Mouse (Mus musculus) CH12.LX (cell line): Measurements from ENCODE around the gene Rasgrf2. TPM values are rescaled to one million over a fixed set of nuclear protein-coding genes. Genes with fewer than 3 reads are reported as not detected.

Experiments used
- DNase-seq: peaks from one replicate; pipeline ENCODE4 v3.0.0-alpha.2; 2013; ENCODE audit errors: extremely low read depth
- H3K27ac ChIP-seq: 2 replicates; pipeline ENCODE4 v1.5.1; 2012; ENCODE audit warnings: low read depth, mild to moderate bottlenecking, control low read depth, moderate library complexity; ENCODE audit not compliant: insufficient read depth
- H3K27me3 ChIP-seq: replicated peaks from 2 replicates; pipeline ENCODE3; 2012; ENCODE audit warnings: inconsistent platforms
- H3K36me3 ChIP-seq, 2 experiments: replicated peaks in 1 of 2; 2 replicates each; pipeline versions ENCODE3 to v1.6.1; 2012; ENCODE audit warnings: inconsistent platforms in 1 of 2, low read length in 1 of 2, mild to moderate bottlenecking in 1 of 2, mixed read lengths in 1 of 2, moderate library complexity in 1 of 2; ENCODE audit not compliant: control insufficient read depth in 1 of 2, insufficient read depth in 1 of 2
- H3K4me1 ChIP-seq, 2 experiments: 2 replicates each; pipeline ENCODE4 v1.6.1; 2012; ENCODE audit warnings: inconsistent platforms in 1 of 2, moderate library complexity in 1 of 2; ENCODE audit not compliant: insufficient read depth in 2 of 2, control insufficient read depth in 1 of 2
- H3K4me2 ChIP-seq: 2 replicates; pipeline ENCODE4 v1.6.1; 2012; ENCODE audit warnings: low read depth, mild to moderate bottlenecking, control low read depth; ENCODE audit not compliant: poor library complexity, insufficient read depth, severe bottlenecking
- H3K4me3 ChIP-seq, 3 experiments: fragments of 150-350 bp in 1 of 3; sonication (generic) in 1 of 3; replicated peaks in 1 of 3; 2 replicates each; pipeline versions ENCODE3 to v1.5.1; 2011 to 2012; ENCODE audit warnings: low read depth in 2 of 3, low read length in 2 of 3, mild to moderate bottlenecking in 2 of 3, moderate library complexity in 2 of 3, control low read depth in 1 of 3, improper control_type of control experiment in 1 of 3, inconsistent platforms in 1 of 3, mixed read lengths in 1 of 3; ENCODE audit not compliant: poor library complexity in 1 of 3
- H3K79me2 ChIP-seq: replicated peaks from 2 replicates; pipeline ENCODE4 v1.6.1; 2012; ENCODE audit warnings: mild to moderate bottlenecking, moderate library complexity; ENCODE audit not compliant: control insufficient read depth, poor library complexity, insufficient read depth, severe bottlenecking; ENCODE audit errors: extremely low read depth
- H3K9ac ChIP-seq: 2 replicates; pipeline ENCODE4 v1.6.1; 2012; ENCODE audit warnings: low read depth, mild to moderate bottlenecking, control low read depth, moderate library complexity; ENCODE audit not compliant: insufficient read depth
- H3K9me3 ChIP-seq: replicated peaks from 2 replicates; pipeline ENCODE3; 2012; ENCODE audit warnings: low read length, inconsistent platforms, mixed read lengths
- BHLHE40 ChIP-seq: IDR thresholded peaks from 2 replicates; pipeline ENCODE4 v1.6.1; 2011; ENCODE audit warnings: mild to moderate bottlenecking, low read depth, low read length, improper control_type of control experiment
- CHD2 ChIP-seq: IDR thresholded peaks from 2 replicates; pipeline ENCODE4 v1.6.1; 2011; ENCODE audit warnings: low read length, improper control_type of control experiment
- CTCF ChIP-seq, 2 experiments: IDR thresholded peaks in 1 of 2; conservative IDR thresholded peaks in 1 of 2; 2 replicates each; pipeline ENCODE4 v1.5.1; 2011 to 2012; ENCODE audit warnings: low read depth in 2 of 2, low read length in 2 of 2, improper control_type of control experiment in 1 of 2, inconsistent platforms in 1 of 2, mild to moderate bottlenecking in 1 of 2, moderate library complexity in 1 of 2
- EP300 ChIP-seq: IDR thresholded peaks from 2 replicates; pipeline ENCODE4 v1.6.1; 2011; ENCODE audit warnings: low read length, improper control_type of control experiment
- ETS1 ChIP-seq: conservative IDR thresholded peaks from 2 replicates; pipeline ENCODE4 v1.6.1; 2012; ENCODE audit warnings: low read depth, mild to moderate bottlenecking, inconsistent platforms, low read length, improper control_type of control experiment, moderate library complexity
- GABPA ChIP-seq: IDR thresholded peaks from 2 replicates; pipeline ENCODE4 v1.6.1; 2012; ENCODE audit warnings: low read depth, low read length, improper control_type of control experiment, inconsistent platforms; ENCODE audit not compliant: insufficient replicate concordance
- MAFK ChIP-seq: IDR thresholded peaks from 2 replicates; pipeline ENCODE4 v1.6.1; 2011; ENCODE audit warnings: low read length, improper control_type of control experiment; ENCODE audit not compliant: insufficient replicate concordance
- MAZ ChIP-seq: IDR thresholded peaks from 2 replicates; pipeline ENCODE4 v1.6.1; 2012; ENCODE audit warnings: low read depth, mild to moderate bottlenecking, inconsistent platforms, low read length, improper control_type of control experiment, moderate library complexity
- MEF2A ChIP-seq: IDR thresholded peaks from 2 replicates; pipeline ENCODE4 v1.6.1; 2014; ENCODE audit warnings: low read depth, mild to moderate bottlenecking, inconsistent platforms, low read length, improper control_type of control experiment, borderline replicate concordance
- MYC ChIP-seq: IDR thresholded peaks from 2 replicates; pipeline ENCODE4 v1.6.1; 2011; ENCODE audit warnings: low read depth, mild to moderate bottlenecking, improper control_type of control experiment, low read length
- PAX5 ChIP-seq: IDR thresholded peaks from 2 replicates; pipeline ENCODE4 v1.6.1; 2012; ENCODE audit warnings: low read length, inconsistent platforms, mixed read lengths
- POLR2A ChIP-seq: IDR thresholded peaks from 2 replicates; pipeline ENCODE4 v1.6.1; 2011; ENCODE audit warnings: low read depth, mild to moderate bottlenecking, improper control_type of control experiment, low read length
- RAD21 ChIP-seq: IDR thresholded peaks from 2 replicates; pipeline ENCODE4 v1.6.1; 2011; ENCODE audit warnings: low read depth, mild to moderate bottlenecking, low read length, improper control_type of control experiment, moderate library complexity
- RCOR1 ChIP-seq: conservative IDR thresholded peaks from 2 replicates; pipeline ENCODE4 v1.6.1; 2012; ENCODE audit warnings: low read depth, mild to moderate bottlenecking, inconsistent platforms, low read length, improper control_type of control experiment
- SIN3A ChIP-seq: IDR thresholded peaks from 2 replicates; pipeline ENCODE4 v1.6.1; 2012; ENCODE audit warnings: low read length, improper control_type of control experiment, inconsistent platforms
- SMC3 ChIP-seq: IDR thresholded peaks from 2 replicates; pipeline ENCODE4 v1.6.1; 2011; ENCODE audit warnings: low read depth, low read length, improper control_type of control experiment
- TCF12 ChIP-seq: IDR thresholded peaks from 2 replicates; pipeline ENCODE4 v1.6.1; 2014; ENCODE audit warnings: low read depth, mild to moderate bottlenecking, inconsistent platforms, low read length, improper control_type of control experiment
- UBTF ChIP-seq: IDR thresholded peaks from 2 replicates; pipeline ENCODE4 v1.6.1; 2012; ENCODE audit warnings: low read depth, mild to moderate bottlenecking, inconsistent platforms, low read length, improper control_type of control experiment, moderate library complexity
- ZKSCAN1 ChIP-seq: IDR thresholded peaks from 2 replicates; pipeline ENCODE4 v1.6.1; 2012; ENCODE audit warnings: low read depth, inconsistent platforms, low read length, improper control_type of control experiment, borderline replicate concordance
- ZMIZ1 ChIP-seq: IDR thresholded peaks from 2 replicates; pipeline ENCODE4 v1.6.1; 2012; ENCODE audit warnings: low read depth, mild to moderate bottlenecking, inconsistent platforms, low read length, improper control_type of control experiment
- dilution Hi-C: fragments of 300-500 bp; cut with MboI; formaldehyde crosslinking; loops from 2 replicates; pipeline ENCODE4 v1.14.3; 2020; ENCODE audit warnings: low sequenced_read_pairs; ENCODE audit not compliant: extremely low pct_unique_long_range_greater_than_20kb, extremely low pct_ligation_motif_present
- in situ Hi-C: fragments of 300-500 bp; cut with MboI; formaldehyde crosslinking; loops from 3 replicates; pipeline ENCODE4 v1.14.3; 2019; ENCODE audit warnings: low sequenced_read_pairs, low pct_ligation_motif_present, low pct_unique_long_range_greater_than_20kb, mixed read lengths
- polyA plus RNA-seq: library from polyadenylated mRNA; unstranded; fragments of >175 nt; gene quantifications from 2 replicates; pipeline ENCODE4 v1.2.1, GENCODE M21; 2012; ENCODE audit warnings: low read depth; ENCODE audit not compliant: insufficient read length
- total RNA-seq, 2 experiments: library from RNA; depleted of rRNA; stranded (reverse); fragments of 300-350 nt in 1 of 2; fragments of >200 nt in 1 of 2; gene quantifications; 2 replicates each; pipeline ENCODE4 v1.2.3; 2012 to 2014

Rasgrf2 gene
- total and polyA plus RNA-seq, 3 experiments, result 2.6 to 5.0 (median 4.7) TPM

- TF ChIP-seq MAZ (no peak), PAX5 (no peak), SMC3 (0 out of 2 replicates have a peak, but pooled peaks have one; percentile 7), MAFK (no peak), MEF2A (no peak), TCF12 (no peak), MYC (no peak), GABPA (no peak), CHD2 (no peak), EP300 (no peak), BHLHE40 (no peak), CTCF (conservative IDR thresholded peaks at IDR 0.05 in 1 of 2, IDR thresholded peaks at IDR 0.05 in 1 of 2; ENCODE audit: low read depth in 2 of 2, low read length in 2 of 2) (peak; percentile 67 to 73), RAD21 (peak; percentile 25)
- Histone ChIP-seq H3K9ac (no peak overlapping the region), H3K4me2 (no peak overlapping the region), H3K27me3 (no peaks in the 10 kb centered on the region), H3K9me3 (no peaks in the 10 kb centered on the region), H3K79me2 (no peaks in the 10 kb centered on the region), H3K4me1 (peaks cover 0 to 5% of the 10 kb centered on the region in 2 experiments; a peak in 1 of 4 replicates), H3K36me3 (peaks cover 2 to 15% of the 10 kb centered on the region in 2 experiments), H3K4me3 (no peak overlapping the region), H3K27ac (no peak overlapping the region)
- DNase-seq, result peak; percentile 35
- in situ Hi-C loops (no loop called here), dilution Hi-C loops (no loop called here)
These were observed 249.5 kb downstream of the Rasgrf2 start for GRCm38 (mm10) chr13:91881837-91882480.

GRCm38 (mm10) chr13:91880256-91880655 is 251.2 kb downstream of the Rasgrf2 start:
- H3K27ac ChIP-seq, result no peak overlapping the region
- DNase-seq, result no peak
- dilution Hi-C loops, result no loop called here
- H3K4me1 ChIP-seq, result peaks cover 0 to 6% of the 10 kb centered on the region in 2 experiments; a peak in 1 of 4 replicates
- no peaks in the 10 kb centered on the region for H3K27me3 ChIP-seq
- in situ Hi-C loops, result no loop called here
- TF ChIP-seq BHLHE40, result no peak
- no peak for TF ChIP-seq ETS1
- TF ChIP-seq POLR2A, result no peak
- TF ChIP-seq RCOR1, result no peak
- TF ChIP-seq ZMIZ1, result no peak
- TF ChIP-seq ZKSCAN1, result no peak
- no peak for TF ChIP-seq MAFK
- TF ChIP-seq SIN3A, result no peak
- TF ChIP-seq UBTF, result no peak
- H3K9ac ChIP-seq, result no peak overlapping the region
- H3K9me3 ChIP-seq, result no peaks in the 10 kb centered on the region
- no peaks in the 10 kb centered on the region for H3K79me2 ChIP-seq
- H3K4me3 ChIP-seq, result no peak overlapping the region
- H3K36me3 ChIP-seq, result peaks cover 0 to 8% of the 10 kb centered on the region in 2 experiments
- H3K4me2 ChIP-seq, result no peak overlapping the region
